Mouse (Mus musculus) Muller cell, postnatal 12 days (primary cell): ENCODE measurements around the gene Plxna4.
A peak's percentile ranks its signal among the peaks of the same experiment; 100 is the strongest.

Experiments
- DNase-seq: peaks from one replicate; pipeline ENCODE4 v3.0.0-alpha.2; 2015; ENCODE audit errors: inconsistent ontology term

The Plxna4 gene

DNA sequence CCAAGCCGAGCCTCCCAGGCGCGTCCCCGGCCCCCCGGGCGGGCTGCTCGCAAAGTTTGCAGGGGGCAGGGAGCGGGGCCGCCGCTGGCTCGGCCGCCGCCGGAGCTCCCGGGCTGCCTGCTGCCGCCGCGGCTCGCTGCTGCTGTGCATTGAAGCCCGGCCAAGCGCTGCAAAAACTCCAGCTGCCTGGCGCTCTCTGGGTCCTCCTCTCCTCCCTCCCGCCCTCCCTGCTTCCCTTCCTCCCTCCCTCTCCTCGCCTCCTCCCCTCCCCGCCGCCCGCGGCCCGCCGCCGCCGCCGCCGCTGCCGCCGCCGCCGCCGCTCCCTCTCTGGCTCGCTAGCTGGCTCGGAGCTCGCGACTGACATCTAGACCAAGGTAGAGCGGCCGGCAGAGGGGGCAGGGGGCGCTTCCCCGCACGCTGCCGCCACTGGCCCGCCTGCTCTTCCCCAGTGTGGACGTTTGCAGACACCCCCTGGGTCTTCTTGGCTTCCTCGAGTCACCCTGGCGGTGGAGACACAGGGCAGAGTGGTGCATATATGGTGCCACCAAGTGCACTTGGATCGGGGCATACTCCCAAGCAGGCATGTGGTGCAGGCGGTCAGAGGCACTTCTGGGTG, at the start of gene Plxna4:
Gene Plxna4, minus strand, starts transcription at position 137 of the 616 bp plus-strand sequence.
- DNase-seq: peak; percentile 67

DNA sequence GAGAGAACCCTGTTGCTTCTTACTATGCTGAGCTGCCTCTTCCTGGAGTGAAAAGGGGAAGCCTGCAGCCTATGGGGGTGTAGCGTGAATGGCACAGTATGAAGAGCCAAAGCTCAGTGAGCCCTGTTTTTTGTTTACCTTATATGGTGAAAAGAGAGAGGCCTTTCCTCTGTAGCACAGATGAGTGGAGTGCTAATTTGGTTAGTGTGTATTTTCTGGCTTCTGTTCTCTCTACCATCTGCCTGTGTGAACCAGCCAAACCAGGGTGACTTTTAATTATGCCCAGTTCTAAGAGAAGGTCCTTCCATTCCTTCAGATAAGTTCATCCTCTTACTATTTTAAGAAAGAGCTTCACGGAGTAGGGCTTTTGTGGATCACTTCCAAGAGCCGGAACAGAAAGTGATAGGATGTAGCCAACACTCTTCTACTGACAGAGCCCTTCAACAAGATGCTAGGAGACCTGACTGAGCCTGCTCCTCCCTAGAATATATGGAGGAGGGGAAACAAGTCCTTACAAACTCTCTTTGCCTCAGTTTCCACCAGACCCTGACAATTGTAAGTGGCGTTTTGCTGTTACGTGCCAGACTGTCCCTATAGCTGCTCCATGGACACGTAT, 49.7 kb upstream of the Plxna4 start:
- DNase-seq: peak; percentile 9

DNA sequence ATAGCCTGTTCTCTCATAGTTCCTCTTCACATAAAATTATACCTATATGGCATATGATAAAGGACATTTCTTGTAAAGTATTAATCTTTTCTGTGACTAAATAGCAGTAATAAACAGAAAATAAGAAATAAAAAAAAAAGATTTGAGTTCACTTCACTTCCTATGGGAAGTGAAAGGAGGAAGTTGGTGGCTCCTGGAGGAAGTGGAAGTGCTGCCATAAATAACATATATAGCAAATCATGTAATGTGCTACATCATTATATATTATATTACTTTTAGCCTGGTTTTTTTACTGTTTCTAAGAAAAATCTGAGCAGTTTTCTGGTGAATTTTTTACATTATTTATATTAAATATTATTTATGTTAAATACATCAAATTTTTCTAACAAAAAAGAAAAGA, 22.7 kb upstream of the Plxna4 start:
- no peak for DNase-seq

DNA sequence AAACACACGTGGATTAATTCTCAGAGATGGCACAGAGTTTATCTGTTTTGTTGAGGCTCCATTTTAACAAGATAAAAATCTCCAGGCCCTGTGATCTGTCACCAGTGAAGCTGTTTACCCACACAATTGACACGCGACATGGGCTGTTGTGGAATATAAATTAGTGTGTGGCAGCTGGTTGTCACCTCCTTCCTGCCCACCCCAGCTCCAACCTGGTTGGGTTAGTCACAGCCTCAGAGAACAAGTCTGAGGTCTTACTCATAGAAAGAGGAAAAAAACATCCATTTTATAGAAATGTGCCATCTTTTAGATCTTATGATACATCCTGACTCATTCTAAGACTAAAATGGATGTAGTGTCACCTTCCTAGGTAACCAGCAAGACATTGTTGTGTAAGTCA, 18.8 kb upstream of the Plxna4 start:
- DNase-seq: no peak

DNA sequence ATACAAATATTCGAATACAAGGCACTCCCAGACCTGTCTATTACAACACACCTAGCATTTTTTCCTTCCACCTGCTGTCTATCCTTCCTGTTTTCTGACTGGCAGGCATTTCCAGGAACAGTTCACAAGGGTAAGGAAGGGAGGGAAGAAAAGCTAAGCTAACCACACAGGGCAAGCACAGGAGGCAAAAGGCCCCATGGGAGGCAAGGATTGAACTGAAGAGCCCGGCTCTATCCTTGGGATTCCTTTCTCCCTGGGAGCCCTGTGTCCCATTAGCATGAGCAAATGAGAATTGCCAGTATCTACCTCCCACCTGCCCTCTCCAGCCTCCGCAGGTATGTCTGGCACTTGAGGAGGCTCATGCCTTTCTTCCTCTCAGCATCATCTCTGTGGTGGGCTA, 17.6 kb upstream of the Plxna4 start:
- no peak for DNase-seq

DNA sequence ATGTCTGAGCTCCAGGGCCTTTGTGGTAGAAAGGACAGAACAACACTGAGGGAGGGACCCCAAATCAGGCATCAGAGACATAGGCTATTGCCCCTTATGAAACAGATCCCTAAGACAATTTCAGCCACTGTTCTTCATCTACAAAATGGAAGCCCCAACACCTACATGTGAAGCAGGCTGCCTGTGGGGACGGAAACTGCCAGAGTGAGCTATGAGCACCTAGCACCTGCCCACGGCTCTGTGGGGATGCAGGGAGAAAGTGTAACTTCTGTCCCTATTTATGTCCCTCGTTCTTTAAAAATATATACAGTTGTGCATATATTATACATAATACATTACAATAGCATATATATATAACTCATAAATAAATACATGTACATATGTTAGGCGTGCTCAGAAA, 16.9 kb upstream of the Plxna4 start:
- DNase-seq: no peak

DNA sequence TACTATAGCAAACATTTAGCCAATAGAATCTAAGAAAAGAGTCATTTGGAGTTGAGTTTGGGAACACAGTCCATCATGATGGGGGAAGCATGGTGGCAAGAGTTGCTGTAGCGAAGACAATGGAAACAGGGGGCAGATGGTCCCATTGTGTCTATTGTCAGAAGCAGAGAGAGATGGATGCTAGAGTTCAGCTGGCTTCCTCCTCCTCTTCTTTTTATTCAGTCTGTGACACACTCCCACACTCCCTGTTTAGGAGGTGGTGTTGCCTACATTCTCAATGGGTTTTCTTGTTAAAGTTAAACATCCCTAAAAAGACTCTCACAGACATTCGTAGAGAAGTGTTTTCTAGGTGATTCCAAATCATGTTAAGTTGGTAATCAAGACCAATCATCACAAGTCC, 14.1 kb upstream of the Plxna4 start:
- DNase-seq: no peak

DNA sequence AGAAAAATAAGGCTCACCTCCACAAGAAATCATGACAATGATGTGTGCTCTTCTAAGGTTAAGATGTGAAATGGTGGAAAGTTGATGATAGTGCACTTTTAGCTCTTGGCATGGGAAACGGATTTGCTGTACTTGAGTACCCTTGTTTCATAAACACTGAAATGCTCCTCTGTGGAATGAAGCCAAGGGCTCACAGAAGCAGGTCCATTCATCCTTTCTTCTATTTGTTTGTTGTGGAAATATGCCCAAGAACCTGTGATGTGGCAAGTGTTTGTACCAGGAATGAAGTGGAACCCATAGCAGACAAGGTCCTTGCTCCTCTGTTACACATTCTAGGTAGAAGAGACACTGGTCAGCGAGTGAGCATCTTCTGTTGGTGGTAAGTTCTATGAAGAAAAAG, 13.3 kb upstream of the Plxna4 start:
- DNase-seq: no peak

DNA sequence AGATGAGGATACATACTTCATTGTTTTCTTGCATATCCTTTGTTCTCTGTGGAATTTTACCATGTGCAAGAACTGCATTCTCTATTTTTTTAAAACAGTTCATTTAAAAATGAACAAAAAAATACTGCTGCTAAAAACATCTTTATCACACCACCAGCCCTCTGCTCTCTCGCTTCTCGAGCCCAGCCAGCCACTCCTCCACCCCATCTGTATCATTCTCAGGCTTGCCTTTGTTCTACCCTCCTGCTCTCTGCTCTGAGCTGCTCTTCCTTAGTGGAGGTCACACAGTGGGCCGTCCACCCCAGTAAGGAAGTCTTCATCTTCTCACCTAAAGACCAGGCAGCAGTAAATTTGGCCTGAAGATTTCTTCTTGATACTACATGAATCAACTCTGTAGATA, 7.6 kb upstream of the Plxna4 start:
- no peak for DNase-seq

DNA sequence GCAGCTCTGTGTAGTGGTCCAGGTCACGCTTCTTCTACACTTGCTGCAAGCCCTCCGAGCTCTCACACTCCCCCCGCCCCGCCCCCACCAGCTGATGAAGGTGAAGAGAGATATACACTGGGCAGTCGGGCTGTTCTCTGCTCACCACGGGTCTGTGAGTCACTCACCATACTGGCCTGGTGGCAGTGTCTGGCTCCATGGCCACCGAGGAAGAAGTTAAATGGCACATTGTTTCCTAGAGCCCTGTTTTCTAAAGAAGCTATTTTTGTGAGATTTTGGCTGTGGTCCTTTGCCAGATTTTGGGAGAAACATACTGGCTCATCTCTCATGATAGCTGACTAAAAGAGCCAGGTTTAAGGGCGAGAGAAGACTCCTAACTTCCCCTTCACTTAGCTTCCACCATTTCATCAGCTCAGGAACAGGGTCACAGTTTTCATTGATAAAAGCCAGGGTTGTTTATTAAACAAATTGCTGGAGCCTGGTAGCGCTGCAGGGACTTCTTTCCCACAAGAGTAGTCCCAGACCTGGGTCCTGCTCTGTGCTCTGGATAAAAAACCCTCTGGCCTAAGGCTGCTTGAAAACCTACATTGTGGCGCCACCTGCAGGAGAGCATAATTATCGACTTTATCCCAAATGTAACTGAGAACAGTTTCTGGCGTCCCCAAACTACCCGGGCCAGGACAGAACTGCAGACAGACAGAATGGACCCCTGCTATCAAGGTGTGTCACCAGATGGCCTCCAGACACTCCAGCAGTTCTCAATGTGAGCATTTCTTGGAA, 3.2 kb upstream of the Plxna4 start:
- DNase-seq: peak; percentile 62

DNA sequence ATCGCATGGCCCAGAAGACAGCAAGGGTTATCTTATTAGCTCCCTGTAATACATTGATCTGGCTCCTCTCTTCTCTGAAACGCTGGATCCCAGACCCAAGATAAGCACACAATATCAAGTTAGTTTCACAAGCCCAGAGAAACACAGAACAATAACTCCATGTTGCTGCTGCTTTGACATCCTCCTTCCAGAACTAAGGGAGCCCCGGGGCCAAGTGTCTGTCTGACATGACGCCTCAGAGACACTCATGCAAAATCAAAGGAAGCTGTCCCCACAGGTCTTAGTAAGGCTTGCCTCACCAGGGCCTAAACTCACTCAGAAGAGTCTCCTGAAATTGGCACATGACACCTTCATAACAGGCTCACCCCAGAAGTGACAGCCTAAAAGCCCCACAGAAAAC, 1.6 kb upstream of the Plxna4 start:
- no peak for DNase-seq

DNA sequence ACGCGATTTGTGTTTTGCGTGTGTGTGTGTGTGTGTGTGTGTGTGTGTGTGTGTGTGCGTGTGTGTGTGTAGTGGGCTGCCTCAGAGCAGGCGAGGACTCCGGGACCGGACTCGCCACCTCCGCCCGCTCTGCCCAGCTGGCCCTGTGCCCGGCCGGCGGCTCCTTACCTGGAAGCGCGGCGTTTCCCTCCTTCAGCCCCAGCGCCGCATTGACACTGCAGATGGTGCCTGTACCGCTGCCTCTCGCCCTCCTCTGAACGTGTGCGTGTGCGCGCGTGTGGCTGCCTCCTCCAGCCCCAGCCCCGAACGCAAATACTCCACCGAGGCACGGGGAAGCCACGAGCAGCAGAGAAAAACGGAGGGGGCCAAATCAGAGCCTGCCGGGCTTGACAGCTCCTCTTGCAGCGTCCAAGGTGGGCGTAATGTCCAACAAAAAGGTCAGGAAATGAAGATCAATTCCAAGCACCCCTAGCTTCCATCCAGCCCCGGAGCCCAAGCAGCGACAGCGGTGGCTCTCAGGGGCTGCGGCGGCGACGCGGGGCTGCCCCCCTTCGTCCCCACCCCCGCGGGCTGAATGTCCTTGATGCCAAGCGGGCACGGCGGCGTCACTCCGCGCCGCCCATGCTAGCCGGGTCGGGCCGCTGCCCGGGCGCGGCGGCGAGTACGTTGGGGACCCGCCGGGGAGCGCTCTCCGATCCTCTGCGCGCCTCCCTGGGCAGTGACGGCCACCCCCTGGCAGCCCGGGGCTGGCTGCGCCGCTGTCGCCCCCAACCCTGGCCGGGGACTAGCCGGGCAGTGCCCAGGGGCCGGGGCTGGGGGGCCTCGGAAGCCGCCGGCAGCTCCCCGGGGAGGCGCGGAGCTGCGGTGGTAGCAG, 619 bp downstream of the Plxna4 start:
- DNase-seq: peak; percentile 49

DNA sequence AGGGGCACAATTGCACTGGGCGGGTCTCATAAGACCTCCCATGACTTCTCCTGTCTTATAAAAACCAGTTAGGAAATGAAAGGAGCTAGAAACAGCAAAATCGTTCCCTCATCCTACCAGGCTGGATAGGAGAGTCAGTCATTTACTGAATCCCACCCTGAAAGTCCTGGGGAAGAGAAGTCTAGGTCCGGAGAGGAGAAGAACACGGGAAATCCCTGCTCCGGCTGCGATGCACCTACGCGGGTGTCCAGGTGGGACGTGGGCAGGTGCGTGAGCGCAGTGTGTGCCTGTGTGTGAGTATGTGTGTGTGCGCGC, 1.2 kb downstream of the Plxna4 start:
- peak; percentile 19 for DNase-seq

DNA sequence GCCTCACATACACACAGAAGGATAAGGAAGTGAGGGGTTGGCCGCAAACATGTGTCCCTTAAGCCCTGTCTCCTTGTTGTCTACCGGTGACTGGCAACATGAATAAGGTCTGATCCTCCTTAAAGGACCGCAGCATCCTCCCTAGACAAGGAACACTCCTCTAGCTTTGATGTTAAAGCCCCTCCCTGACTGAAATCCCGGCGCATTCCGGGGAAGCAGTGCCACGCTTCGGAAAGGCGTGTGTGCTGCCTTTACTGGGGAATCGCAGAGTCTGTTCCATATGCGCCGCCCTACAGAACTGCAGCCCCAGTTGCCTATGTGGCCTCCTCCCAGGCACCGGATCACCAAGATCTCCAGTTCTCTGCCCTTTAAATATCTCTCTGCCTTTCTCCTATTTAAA, 1.6 kb downstream of the Plxna4 start:
- DNase-seq: peak; percentile 6

DNA sequence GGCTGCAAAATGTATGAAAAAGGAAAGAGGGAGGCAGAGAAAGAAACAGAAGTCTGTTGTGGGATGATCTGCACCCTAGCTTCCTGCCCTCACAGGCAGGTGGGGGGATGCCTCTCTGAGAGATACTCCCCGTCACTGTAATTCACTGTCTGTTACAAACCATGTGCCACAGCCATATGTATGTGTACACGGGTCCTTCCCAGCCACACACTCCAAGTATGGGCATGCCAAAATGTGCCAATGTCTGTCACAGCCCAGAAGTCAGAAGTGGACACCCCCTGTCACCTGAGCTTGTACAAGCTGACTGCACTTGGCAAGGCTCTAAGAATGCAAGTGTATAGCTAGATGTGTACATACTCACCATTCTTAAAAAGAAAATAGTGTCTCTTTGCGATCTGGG, 2.8 kb downstream of the Plxna4 start:
- no peak for DNase-seq

DNA sequence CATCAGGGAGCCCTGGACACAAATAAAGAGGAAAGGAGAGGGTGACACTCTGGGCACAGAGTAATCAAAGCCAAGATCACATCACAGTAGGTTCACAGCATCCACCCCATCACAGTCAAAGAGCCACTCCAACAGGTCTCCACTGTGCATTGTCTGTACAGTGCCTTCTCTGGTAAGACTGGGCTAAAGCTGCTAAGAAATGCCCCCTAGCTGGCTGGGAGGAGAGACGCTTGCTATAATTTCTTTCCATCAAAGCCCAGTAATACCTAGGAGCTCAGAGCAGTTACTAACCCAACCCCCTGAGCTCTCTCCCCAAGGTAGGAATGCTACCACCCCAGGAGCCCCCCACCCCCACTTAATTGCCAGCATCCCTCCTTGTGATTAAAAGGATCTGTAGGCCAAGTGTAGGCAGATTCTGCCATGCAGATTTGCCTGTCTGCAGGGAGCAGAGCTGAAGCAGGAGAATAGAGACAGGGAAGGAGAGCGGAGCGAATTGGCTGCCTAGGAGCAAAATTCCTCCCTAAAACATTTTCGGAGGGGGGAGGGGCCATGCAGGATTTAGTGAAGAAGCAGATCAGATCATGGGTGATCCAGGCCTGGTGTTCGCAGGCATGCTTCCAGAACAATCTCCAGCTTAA, 3.6 kb downstream of the Plxna4 start:
- DNase-seq: no peak

DNA sequence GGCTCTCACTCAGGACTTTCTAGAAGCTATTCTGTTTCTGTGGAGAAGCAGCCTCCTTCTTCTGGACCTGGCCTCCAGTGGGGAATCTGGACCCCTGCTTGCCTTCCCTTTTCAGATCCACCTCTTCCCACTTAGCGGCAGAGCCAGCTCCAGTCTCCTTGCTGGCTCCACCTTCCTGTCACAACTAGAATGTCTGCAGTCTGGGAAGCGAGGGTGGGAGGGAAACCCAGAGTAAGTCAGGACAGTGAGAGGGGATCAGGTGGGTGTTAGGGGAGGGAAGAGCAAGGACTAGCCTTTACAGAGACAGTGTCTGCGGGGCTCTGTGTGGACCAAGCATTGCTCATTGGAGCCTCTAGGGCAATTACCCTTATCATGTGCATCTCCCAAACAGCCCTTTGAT, 4.4 kb downstream of the Plxna4 start:
- no peak for DNase-seq

DNA sequence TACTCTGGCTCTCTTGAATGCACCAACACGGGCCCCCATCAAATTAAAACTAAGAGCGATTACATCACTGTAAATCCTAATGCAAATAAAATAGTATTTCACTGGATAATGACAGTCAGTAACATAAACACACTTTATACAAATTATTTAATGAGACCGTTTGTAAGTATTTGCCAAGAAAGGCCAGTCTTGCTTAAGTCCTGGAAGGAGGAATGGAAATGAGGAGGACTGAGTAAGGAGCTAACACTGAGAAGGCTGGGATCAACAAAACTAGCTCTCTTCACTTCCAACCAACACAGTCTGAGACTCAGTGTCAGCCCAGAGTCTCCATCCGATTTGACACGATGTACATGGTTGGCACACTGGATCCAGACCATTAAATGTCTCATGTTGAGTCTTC, 16.5 kb downstream of the Plxna4 start:
- DNase-seq: no peak

DNA sequence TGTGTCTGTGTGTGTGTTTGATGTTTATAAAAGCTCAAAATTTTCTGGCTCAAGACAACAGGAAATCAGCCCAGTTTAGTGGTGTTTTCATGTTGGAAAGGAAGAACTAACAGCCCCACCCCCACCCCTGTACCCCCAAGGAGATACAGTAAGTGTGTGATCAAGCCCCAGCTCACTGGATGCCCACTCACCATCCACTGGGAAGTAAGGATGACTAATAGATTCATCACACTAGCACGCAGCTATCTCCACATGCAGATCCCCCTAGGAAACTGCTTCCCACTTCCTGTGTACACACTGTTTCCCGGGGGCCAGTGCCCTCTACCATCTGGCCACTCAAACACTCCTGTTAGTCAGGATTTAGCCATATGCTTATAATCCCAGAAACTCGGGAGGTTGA, 17.5 kb downstream of the Plxna4 start:
- DNase-seq: no peak

DNA sequence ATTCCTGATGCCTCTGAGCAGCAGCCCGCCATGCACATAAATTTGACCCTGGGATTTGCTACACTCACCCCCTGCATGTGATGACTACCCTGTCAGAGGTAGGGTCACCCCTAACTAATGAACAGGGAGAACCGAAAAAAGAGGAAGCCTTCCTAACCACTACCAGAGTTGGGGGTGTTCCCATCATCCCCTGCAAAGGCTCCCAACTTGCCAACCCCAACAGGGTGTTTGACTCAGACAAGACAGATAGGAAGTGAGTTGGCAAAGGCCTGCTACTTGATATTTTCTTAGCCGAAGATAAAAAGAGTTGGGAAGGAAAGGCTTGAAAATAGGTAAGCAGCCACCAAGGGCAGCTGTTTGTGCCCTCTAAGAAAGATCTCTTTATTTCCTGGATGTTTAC, 18.1 kb downstream of the Plxna4 start:
- DNase-seq: no peak

DNA sequence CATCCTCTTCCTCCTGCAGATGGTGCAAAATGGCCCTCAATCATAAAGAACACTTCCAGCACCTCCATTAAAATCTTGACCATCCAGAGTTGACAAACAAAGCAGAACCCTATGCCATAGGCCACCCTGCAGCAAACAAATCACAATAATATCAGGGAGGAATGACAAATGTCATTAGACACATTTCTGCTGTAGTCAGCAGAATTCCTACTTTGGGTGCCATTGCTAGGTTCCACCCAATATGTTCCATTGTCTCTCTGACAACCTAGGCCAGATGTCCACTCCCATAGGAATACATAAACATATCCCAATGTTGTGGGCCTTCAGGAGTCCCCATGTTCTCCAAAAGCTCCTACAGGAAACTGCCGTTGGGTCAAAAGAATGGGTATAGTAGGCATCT, 41.1 kb downstream of the Plxna4 start:
- no peak for DNase-seq

DNA sequence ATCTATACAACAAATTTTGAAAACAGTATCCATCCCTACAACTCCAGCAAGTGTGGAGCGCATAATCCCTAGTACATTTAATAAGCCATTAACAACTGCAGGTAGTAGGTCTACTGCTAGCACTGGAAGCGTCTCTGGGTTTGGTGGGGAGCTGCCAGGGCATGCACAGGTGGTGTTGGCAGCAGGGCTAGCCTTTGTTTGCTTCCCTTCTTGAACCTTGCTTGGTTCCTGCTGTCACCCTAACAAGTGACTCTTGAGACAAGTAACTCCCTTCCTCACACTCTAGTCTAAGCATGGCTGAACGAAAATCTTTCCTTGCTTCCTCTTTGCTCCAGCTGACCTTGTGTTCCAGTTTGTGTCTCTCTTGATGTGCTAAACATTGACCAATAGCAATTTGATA, 44.0 kb downstream of the Plxna4 start:
- DNase-seq: no peak
